8 mouse cellular contexts compared by ENCODE assay signal in the genomic region with DNA sequence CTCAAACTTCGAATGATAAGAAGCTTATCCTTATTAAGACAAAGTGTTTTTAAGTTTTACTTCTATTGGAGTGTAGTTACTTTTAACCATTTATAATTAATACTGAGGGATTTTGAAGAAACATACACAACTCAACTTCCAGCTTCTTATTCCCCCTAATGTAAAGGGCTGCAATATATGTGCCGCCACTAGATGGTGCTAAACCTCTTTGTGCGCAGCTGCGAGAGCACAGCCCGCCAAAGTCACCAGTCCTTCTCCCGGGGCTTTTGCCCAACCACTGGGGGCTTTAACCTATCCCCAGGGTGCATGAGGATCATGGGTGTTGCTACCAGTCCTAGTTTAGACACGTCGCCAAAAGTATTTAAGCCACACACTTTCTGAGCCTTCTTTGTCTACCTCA.
DNase-seq lines count a peak whose midpoint lies in the region; ATAC-seq and TF ChIP-seq lines count a peak whose summit lies in the region.
"Not testable (repeated sequence)": the region's sequence is repeated elsewhere in the genome, so short reads cannot be mapped to it uniquely, and the experiment has no call there.

No protein-coding gene starts in this region.

- H3K9ac ChIP-seq in hindbrain, embryonic 16.5 days (ENCODE audit: low read depth, low read length); liver, postnatal 0 days (replicated peaks); neural tube, embryonic 11.5 days (ENCODE audit: low read length): not testable (repeated sequence)

- H3K36me3 ChIP-seq in hindbrain, embryonic 16.5 days (ENCODE audit: control insufficient read depth, insufficient read depth, low read length); liver, postnatal 0 days (replicated peaks; ENCODE audit: insufficient read depth, low read length); neural tube, embryonic 11.5 days (ENCODE audit: control insufficient read depth, insufficient read depth, low read length): not testable (repeated sequence)

- peak; percentile 11 for DNase-seq in Muller cell, postnatal 12 days (ENCODE audit: inconsistent ontology term)
- DNase-seq in cerebellum, postnatal 25 days: peak; percentile 8 to 37
- peak; percentile 27 for DNase-seq in gastrocnemius, postnatal 10 days
- peak; percentile 17 for DNase-seq in layer of hippocampus, adult 11-12 months (ENCODE audit: low spot score)
- DNase-seq in liver, postnatal 0 days: not testable (repeated sequence)
- peak; percentile 45 for DNase-seq in neural tube, embryonic 11.5 days (ENCODE audit: low spot score)
- DNase-seq in testis, postnatal 10 days (ENCODE audit: low spot score): peak; percentile 58

- H3K4me1 ChIP-seq in hindbrain, embryonic 16.5 days (ENCODE audit: control insufficient read depth, insufficient read depth, low read depth, low read length); liver, postnatal 0 days (ENCODE audit: insufficient read depth); neural tube, embryonic 11.5 days (ENCODE audit: control insufficient read depth, insufficient read depth, low read length): not testable (repeated sequence)

- not testable (repeated sequence) for H3K4me3 ChIP-seq in hindbrain, embryonic 16.5 days (ENCODE audit: low read length); liver, postnatal 0 days (ENCODE audit: low read depth, low read length); neural tube, embryonic 11.5 days (ENCODE audit: low read depth, low read length)

- TF ChIP-seq EP300 in liver, postnatal 0 days (IDR thresholded peaks at IDR 0.05; ENCODE audit: low read depth): not testable (repeated sequence)

- WGBS in hindbrain, embryonic 16.5 days: 3% methylated on average over 8 of the region's 8 CpGs
- WGBS in liver, postnatal 0 days (ENCODE audit: insufficient replicate concordance): under 1% methylated on average over 8 of the region's 8 CpGs
- WGBS in neural tube, embryonic 11.5 days: under 1% methylated on average over 8 of the region's 8 CpGs

- peak; percentile 70 for TF ChIP-seq CTCF in liver, postnatal 0 days (IDR thresholded peaks at IDR 0.05; ENCODE audit: low read depth)

- H3K4me2 ChIP-seq in hindbrain, embryonic 16.5 days (ENCODE audit: low read length): peak overlapping the region; percentile 37; the same call in 1 of the 2 replicates
- peak overlapping the region; percentile 22; the same call in 1 of the 2 replicates for H3K4me2 ChIP-seq in liver, postnatal 0 days (ENCODE audit: low read depth, low read length)
- not testable (repeated sequence) for H3K4me2 ChIP-seq in neural tube, embryonic 11.5 days (ENCODE audit: low read depth)

- H3K9me3 ChIP-seq in hindbrain, embryonic 16.5 days (ENCODE audit: control insufficient read depth, low read length); liver, postnatal 0 days (ENCODE audit: low read length); neural tube, embryonic 11.5 days (ENCODE audit: control insufficient read depth, low read length): not testable (repeated sequence)

- H3K27ac ChIP-seq in hindbrain, embryonic 16.5 days (ENCODE audit: low read depth, low read length); liver, postnatal 0 days (ENCODE audit: low read depth); neural tube, embryonic 11.5 days (ENCODE audit: low read depth, low read length): not testable (repeated sequence)

- H3K27me3 ChIP-seq in hindbrain, embryonic 16.5 days (replicated peaks; ENCODE audit: control insufficient read depth, insufficient read depth, low read length); liver, postnatal 0 days (ENCODE audit: insufficient read depth, low read length); neural tube, embryonic 11.5 days (ENCODE audit: control insufficient read depth, insufficient read depth, low read length): not testable (repeated sequence)

- not testable (repeated sequence) for ATAC-seq in hindbrain, embryonic 16.5 days; liver, postnatal 0 days; neural tube, embryonic 11.5 days (ENCODE audit: insufficient read depth, low FRiP score, low TSS enrichment)
